Mouse (Mus musculus) MEL (cell line): ENCODE results near the gene Selenow.

Experiments
- CTCF ChIP-seq, 3 experiments: IDR thresholded peaks in 2 of 3; conservative IDR thresholded peaks in 1 of 3; 2 replicates each; pipeline ENCODE4 v1.5.1; 2011 to 2012; ENCODE audit warnings: low read length in 3 of 3, low read depth in 2 of 3, mild to moderate bottlenecking in 2 of 3, improper control_type of control experiment in 1 of 3, inconsistent platforms in 1 of 3, mixed read lengths in 1 of 3, moderate library complexity in 1 of 3; ENCODE audit not compliant: control insufficient read depth in 1 of 3, insufficient read depth in 1 of 3, poor library complexity in 1 of 3, severe bottlenecking in 1 of 3
- EP300 ChIP-seq, 2 experiments: IDR thresholded peaks; 2 replicates each; pipeline ENCODE4 v1.6.1; 2011; ENCODE audit warnings: improper control_type of control experiment in 2 of 2, low read length in 2 of 2, low read depth in 1 of 2, mild to moderate bottlenecking in 1 of 2
- GABPA ChIP-seq: IDR thresholded peaks from 2 replicates; pipeline ENCODE4 v1.6.1; 2012; ENCODE audit warnings: low read depth, mild to moderate bottlenecking, inconsistent platforms, low read length, improper control_type of control experiment, moderate library complexity
- HCFC1 ChIP-seq: IDR thresholded peaks from 2 replicates; pipeline ENCODE4 v1.6.1; 2012; ENCODE audit warnings: low read depth, mild to moderate bottlenecking, inconsistent platforms, low read length, improper control_type of control experiment, moderate library complexity
- KAT2A ChIP-seq: conservative IDR thresholded peaks from 2 replicates; pipeline ENCODE4 v1.6.1; 2012; ENCODE audit warnings: low read depth, low read length, improper control_type of control experiment, inconsistent platforms
- MAFK ChIP-seq: IDR thresholded peaks from 2 replicates; pipeline ENCODE4 v1.6.1; 2011; ENCODE audit warnings: low read depth, mild to moderate bottlenecking, low read length, improper control_type of control experiment, borderline replicate concordance
- MAX ChIP-seq: IDR thresholded peaks from 2 replicates; pipeline ENCODE4 v1.6.1; 2011; ENCODE audit warnings: low read length, improper control_type of control experiment
- MEF2A ChIP-seq: IDR thresholded peaks from 2 replicates; pipeline ENCODE4 v1.6.1; 2014; ENCODE audit warnings: low read depth, mild to moderate bottlenecking, inconsistent platforms, low read length, improper control_type of control experiment; ENCODE audit not compliant: poor library complexity, insufficient replicate concordance, severe bottlenecking; ENCODE audit errors: extremely low read depth
- MYB ChIP-seq: IDR thresholded peaks from 2 replicates; pipeline ENCODE4 v1.6.1; 2011; ENCODE audit warnings: mild to moderate bottlenecking, low read depth, low read length, improper control_type of control experiment
- POLR2A ChIP-seq, 2 experiments: IDR thresholded peaks; 2 replicates each; pipeline ENCODE4 v1.6.1; 2011 to 2012; ENCODE audit warnings: low read length in 2 of 2, mild to moderate bottlenecking in 2 of 2, control low read depth in 1 of 2, improper control_type of control experiment in 1 of 2, low read depth in 1 of 2, moderate library complexity in 1 of 2; ENCODE audit not compliant: control insufficient read depth in 1 of 2, insufficient read depth in 1 of 2, poor library complexity in 1 of 2
- SIN3A ChIP-seq: IDR thresholded peaks from 2 replicates; pipeline ENCODE4 v1.6.1; 2012; ENCODE audit warnings: low read length, improper control_type of control experiment, inconsistent platforms
- SMC3 ChIP-seq: IDR thresholded peaks from 2 replicates; pipeline ENCODE4 v1.6.1; 2011; ENCODE audit warnings: low read depth, low read length, improper control_type of control experiment
- USF1 ChIP-seq: IDR thresholded peaks from 2 replicates; pipeline ENCODE4 v1.6.1; 2014; ENCODE audit warnings: low read depth, mild to moderate bottlenecking, inconsistent platforms, low read length, improper control_type of control experiment, moderate library complexity
- ZC3H11A ChIP-seq: IDR thresholded peaks from 2 replicates; pipeline ENCODE4 v1.6.1; 2012; ENCODE audit warnings: low read depth, mild to moderate bottlenecking, inconsistent platforms, low read length, improper control_type of control experiment

DNA sequence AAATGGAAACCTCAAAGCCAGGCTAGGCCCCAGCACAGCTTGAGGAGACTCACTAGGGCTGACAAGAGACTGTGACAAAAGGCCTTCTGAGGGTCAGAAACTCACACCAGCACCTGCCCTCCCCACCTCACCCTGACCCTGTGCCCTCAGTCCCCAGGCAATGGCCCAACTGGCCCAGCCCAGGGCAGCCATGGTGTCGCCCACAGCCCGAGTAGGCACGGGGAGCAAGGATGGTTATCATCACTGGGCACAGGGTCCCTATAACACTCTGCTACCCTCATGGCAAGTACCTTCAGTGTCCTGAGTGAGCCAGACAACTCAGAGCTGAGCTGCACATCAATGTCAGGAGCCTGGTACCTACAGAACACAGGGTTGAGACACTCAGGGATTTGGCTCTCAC lies 16.4 kb upstream of the Selenow start:
- TF ChIP-seq CTCF (IDR thresholded peaks at IDR 0.05 in 2 of 3, conservative IDR thresholded peaks at IDR 0.05 in 1 of 3; ENCODE audit: control insufficient read depth in 1 of 3, insufficient read depth in 1 of 3, low read depth in 2 of 3, low read length in 3 of 3, poor library complexity in 1 of 3, severe bottlenecking in 1 of 3) (no peak), MYB (no peak), USF1 (no peak), ZC3H11A (no peak), KAT2A (no peak), GABPA (no peak), EP300 (IDR thresholded peaks at IDR 0.05; ENCODE audit: low read depth in 1 of 2, low read length in 2 of 2) (no peak), MEF2A (no peak), SIN3A (no peak), MAX (no peak), SMC3 (no peak), HCFC1 (no peak), MAFK (no peak), POLR2A (IDR thresholded peaks at IDR 0.05; ENCODE audit: control insufficient read depth in 1 of 2, insufficient read depth in 1 of 2, low read depth in 1 of 2, low read length in 2 of 2, poor library complexity in 1 of 2) (no peak)
